Mouse (Mus musculus): ENCODE measurements around the gene Wsb1.

DNA sequence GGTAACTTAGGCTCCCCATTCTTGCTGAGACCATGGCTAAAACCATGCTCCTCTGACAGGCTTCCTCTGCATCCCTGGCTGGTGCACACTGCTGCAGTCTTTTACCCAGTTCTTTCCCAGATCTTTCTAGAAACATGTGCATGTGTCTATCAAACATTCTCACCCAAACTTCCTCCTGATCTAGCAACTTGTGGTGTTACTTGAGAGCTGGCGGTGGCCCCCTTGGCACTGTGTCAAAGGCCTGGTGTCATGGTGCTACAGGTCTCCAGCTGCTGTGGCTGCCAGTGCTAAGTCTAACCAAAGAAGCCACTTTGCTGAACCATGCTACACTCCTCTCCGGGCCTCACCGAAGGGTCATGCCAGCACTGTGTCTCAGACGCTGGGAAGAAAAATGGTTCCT is 55.9 kb downstream of the Wsb1 start:
- TF ChIP-seq POLR2A (IDR thresholded peaks at IDR 0.05; ENCODE audit: insufficient read depth, low read depth, low read length) = no peak
- no peak for TF ChIP-seq CTCF (IDR thresholded peaks at IDR 0.05; ENCODE audit: insufficient read depth, low read depth, low read length)

All from olfactory bulb, adult 2 months (tissue).